Mouse (Mus musculus): ENCODE measurements at regions not wholly inside any gene's neighbourhood (a gene's known extent, or its start where the extent isn't known, plus 50 kb on each side); places are given as distances from the start of the nearest gene placed in this dataset.

DNA sequence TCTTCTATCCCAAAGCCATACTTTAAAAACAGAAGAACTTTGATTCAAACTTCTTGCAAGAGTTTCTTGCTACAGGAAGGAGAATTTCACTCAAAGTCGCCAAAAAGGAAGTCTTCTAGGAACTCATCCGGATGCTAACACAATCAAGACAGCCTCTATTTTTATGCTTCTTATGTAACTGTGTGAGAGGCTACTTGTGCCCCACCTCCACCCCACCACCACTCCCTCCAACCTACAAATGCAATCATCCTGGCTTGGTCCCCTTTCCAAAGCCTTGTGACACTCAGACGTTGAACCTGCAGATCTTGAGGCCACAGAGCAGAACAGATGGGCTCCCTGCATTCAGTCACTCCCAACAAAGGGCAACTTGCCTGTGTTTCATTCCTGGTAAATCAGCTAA lies 77.1 kb upstream of the Gm47985 start:
- Histone ChIP-seq H3K4me1 (peaks cover 33% of the 10 kb centered on the region), H3K27me3 (no peaks in the 10 kb centered on the region), H3K4me2 (no peak overlapping the region), H3K36me3 (no peaks in the 10 kb centered on the region), H3K9ac (no peak overlapping the region), H3K9me3 (no peaks in the 10 kb centered on the region), H3K27ac (no peak overlapping the region), H3K4me3 (no peak overlapping the region)
- WGBS: 78% methylated on average over 3 of the region's 3 CpGs
- no peak for ATAC-seq (ENCODE audit: insufficient number of reproducible peaks, insufficient read depth, low FRiP score, low TSS enrichment, low read depth)

DNA sequence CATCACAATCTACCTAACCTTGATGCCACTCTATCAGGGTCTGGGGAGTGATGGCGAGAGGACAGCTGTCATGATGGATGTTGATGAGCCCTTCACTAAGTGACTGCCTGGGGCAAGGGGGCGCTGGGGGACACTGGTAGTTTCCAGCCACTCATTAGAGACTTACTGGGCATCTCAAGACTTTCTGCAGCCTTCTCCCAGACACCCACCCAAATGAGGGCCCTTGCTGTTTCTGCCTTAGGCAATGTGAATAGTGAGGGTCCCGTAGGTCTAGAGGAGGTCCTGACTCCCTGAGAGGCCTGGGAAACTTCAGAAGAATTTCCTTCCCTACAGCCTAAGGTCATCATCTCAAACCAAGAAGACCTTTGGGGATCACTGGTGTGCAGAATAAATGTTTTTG lies 74.9 kb upstream of the Gm47985 start:
- no peak overlapping the region for H3K4me2 ChIP-seq
- H3K4me3 ChIP-seq: no peak overlapping the region
- no peaks in the 10 kb centered on the region for H3K9me3 ChIP-seq
- ATAC-seq (ENCODE audit: insufficient number of reproducible peaks, insufficient read depth, low FRiP score, low TSS enrichment, low read depth): no peak
- H3K36me3 ChIP-seq: no peaks in the 10 kb centered on the region
- no peaks in the 10 kb centered on the region for H3K27me3 ChIP-seq
- peaks cover 23% of the 10 kb centered on the region for H3K4me1 ChIP-seq
- 69% methylated on average over 3 of the region's 3 CpGs for WGBS
- no peak overlapping the region for H3K9ac ChIP-seq
- no peak overlapping the region for H3K27ac ChIP-seq

DNA sequence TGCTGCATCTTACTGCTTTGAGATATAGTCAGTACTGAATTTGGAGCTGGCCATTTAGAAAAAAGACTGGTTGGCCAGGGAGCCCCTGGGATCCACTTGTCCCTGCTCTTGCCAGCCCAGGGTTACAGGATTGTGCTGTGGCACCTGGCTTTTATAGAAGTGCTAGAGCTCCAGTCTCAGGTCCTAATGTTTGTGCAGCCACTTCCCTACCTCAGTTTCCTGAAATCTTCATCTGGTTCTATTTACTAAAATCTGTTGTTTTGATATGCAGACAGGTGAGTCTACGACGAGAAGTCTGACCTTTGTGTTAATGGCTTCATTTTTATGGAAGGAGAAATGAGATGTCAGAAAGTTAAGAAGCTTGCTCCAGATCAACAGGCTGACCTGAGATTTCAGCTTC lies 73.0 kb upstream of the Gm47985 start:
- Histone ChIP-seq H3K9ac (no peak overlapping the region), H3K27me3 (no peaks in the 10 kb centered on the region), H3K4me3 (no peak overlapping the region), H3K4me2 (no peak overlapping the region), H3K4me1 (peaks cover 15% of the 10 kb centered on the region), H3K27ac (no peak overlapping the region), H3K36me3 (no peaks in the 10 kb centered on the region), H3K9me3 (no peaks in the 10 kb centered on the region)
- WGBS: 80% methylated on average over 2 of the region's 2 CpGs
- ATAC-seq (ENCODE audit: insufficient number of reproducible peaks, insufficient read depth, low FRiP score, low TSS enrichment, low read depth): no peak

DNA sequence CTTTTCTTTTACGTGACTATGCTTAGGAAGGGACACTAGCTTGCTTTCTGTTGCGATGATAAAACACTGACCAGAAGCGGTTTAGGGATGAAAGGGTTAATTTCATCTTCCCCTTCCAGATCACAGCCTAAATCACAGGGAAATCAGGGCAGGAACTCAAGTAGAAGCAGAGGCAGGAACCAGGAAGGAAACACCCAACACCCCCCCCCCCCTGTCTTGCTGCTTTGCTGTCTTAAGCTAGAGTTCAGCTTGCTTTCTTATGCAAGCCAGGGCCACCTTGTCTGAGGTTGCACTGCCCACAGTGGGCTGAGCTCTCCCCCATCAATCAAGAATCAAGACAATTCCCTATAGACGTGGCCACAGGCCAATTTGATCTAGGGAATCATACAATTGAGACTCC lies 71.9 kb upstream of the Gm47985 start:
- H3K27ac ChIP-seq: no peak overlapping the region
- H3K4me1 ChIP-seq: peaks cover 11% of the 10 kb centered on the region
- H3K36me3 ChIP-seq: no peaks in the 10 kb centered on the region
- H3K4me3 ChIP-seq: no peak overlapping the region
- WGBS: 70% methylated on average over 4 of the region's 4 CpGs
- no peak for ATAC-seq (ENCODE audit: insufficient number of reproducible peaks, insufficient read depth, low FRiP score, low TSS enrichment, low read depth)
- no peaks in the 10 kb centered on the region for H3K27me3 ChIP-seq
- H3K4me2 ChIP-seq: no peak overlapping the region
- H3K9ac ChIP-seq: no peak overlapping the region
- H3K9me3 ChIP-seq: no peaks in the 10 kb centered on the region

DNA sequence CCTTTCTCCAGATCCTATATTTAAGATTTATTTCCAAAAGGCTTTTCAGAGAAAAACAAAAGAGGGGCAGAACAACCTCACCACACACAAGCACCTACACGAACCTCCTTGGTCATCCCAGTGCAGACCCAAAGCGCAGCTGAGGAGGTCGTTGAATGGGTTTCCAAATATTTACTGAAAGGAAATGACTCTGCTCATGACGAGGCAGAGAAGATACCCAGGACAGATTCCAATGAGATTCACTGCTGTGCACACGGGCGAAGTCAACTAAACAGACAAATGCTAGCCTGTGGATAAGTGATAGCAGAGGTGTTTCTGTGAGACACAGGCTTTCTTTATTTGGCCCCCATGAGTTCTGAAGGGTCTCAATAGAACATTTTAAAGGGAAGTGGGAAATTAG lies 70.7 kb upstream of the Gm47985 start:
- ATAC-seq (ENCODE audit: insufficient number of reproducible peaks, insufficient read depth, low FRiP score, low TSS enrichment, low read depth): no peak
- H3K9me3 ChIP-seq: no peaks in the 10 kb centered on the region

DNA sequence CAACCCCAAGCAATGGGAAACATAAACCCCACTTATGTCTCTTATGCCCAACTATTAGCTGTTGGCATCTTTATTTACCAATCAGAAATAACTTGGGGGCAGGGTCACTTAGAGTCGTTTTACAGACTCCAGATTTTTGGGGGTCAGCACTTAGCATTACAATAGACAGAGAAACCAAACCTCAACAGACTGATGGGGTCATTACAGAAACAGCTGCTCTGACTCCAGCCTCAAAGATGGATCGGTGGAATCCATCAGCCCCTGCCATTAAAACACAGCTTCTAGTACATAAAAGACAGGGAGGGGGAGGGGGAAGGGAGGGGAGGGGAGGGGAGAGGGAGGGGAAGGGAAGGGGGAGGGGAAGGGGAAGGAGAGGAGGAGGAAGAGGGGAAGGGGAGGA lies 69.9 kb upstream of the Gm47985 start:
- Histone ChIP-seq H3K27ac (no peak overlapping the region), H3K27me3 (no peaks in the 10 kb centered on the region), H3K4me3 (no peak overlapping the region), H3K9me3 (no peaks in the 10 kb centered on the region), H3K4me1 (peaks cover 7% of the 10 kb centered on the region), H3K36me3 (no peaks in the 10 kb centered on the region), H3K4me2 (no peak overlapping the region), H3K9ac (no peak overlapping the region)
- no peak for ATAC-seq (ENCODE audit: insufficient number of reproducible peaks, insufficient read depth, low FRiP score, low TSS enrichment, low read depth)
- 24% methylated on average over 2 of the region's 2 CpGs for WGBS

More for the DNA sequence above, 70.7 kb upstream of the Gm47985 start:
- Histone ChIP-seq H3K4me3 (no peak overlapping the region), H3K4me2 (no peak overlapping the region), H3K9ac (no peak overlapping the region), H3K36me3 (no peaks in the 10 kb centered on the region), H3K27ac (no peak overlapping the region), H3K27me3 (no peaks in the 10 kb centered on the region), H3K4me1 (peaks cover 5% of the 10 kb centered on the region)
- WGBS: 71% methylated on average over 6 of the region's 6 CpGs

DNA sequence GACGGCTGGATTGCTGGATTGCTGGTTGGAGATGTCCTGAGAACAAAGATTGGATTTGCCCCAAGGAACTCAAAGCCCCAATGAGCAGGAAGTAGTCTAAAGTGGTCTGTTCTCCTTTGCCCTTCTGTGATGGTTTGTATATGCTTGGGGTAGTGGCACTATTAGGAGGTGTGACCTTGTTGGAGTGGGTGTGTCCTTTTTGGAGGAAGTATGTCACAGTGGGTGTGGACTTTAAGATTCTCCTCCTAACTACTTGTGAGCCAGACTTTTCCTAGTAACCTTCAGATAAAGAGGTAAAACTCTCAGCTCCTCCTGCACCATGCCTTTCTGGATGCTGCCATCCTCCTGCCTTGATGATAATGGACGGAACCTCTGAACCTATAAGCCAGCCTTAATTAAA lies 69.1 kb upstream of the Gm47985 start:
- H3K27ac ChIP-seq: no peak overlapping the region

DNA sequence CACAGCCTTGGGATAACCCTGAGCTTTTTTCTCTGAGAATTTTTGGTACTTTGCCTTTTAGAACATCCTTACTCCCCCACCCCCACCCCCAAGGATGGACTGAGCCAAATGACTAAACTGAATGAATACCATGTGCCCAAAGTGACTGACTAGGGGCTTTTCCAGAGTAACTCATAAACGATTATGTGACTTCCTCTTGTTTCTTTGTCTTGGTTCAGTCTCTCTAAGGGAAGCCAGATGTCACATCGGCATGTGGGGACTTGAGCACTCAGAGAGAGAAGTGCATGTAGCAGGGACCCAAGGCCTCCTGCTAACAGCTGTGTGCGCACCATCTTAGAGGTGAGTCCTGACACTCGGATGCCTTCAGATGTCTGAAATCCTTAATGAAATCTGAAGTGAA lies 63.8 kb upstream of the Gm47985 start:
- H3K4me1 ChIP-seq: peaks cover 16% of the 10 kb centered on the region
- 0 out of 2 replicates have a peak overlapping the region, but pooled peaks have one; percentile 7 for H3K4me2 ChIP-seq
- no peaks in the 10 kb centered on the region for H3K27me3 ChIP-seq
- H3K4me3 ChIP-seq: no peak overlapping the region
- WGBS: 22% methylated on average over 4 of the region's 4 CpGs
- no peaks in the 10 kb centered on the region for H3K36me3 ChIP-seq
- H3K9me3 ChIP-seq: no peaks in the 10 kb centered on the region
- H3K9ac ChIP-seq: no peak overlapping the region
- ATAC-seq (ENCODE audit: insufficient number of reproducible peaks, insufficient read depth, low FRiP score, low TSS enrichment, low read depth): no peak
- H3K27ac ChIP-seq: peak overlapping the region; percentile 80

More for the DNA sequence above, 69.1 kb upstream of the Gm47985 start:
- no peak overlapping the region for H3K9ac ChIP-seq
- no peak overlapping the region; the same call in 1 of the 2 replicates for H3K4me2 ChIP-seq
- H3K4me3 ChIP-seq: no peak overlapping the region
- peaks cover 11% of the 10 kb centered on the region for H3K4me1 ChIP-seq
- H3K27me3 ChIP-seq: no peaks in the 10 kb centered on the region
- no peak for ATAC-seq (ENCODE audit: insufficient number of reproducible peaks, insufficient read depth, low FRiP score, low TSS enrichment, low read depth)
- no peaks in the 10 kb centered on the region for H3K36me3 ChIP-seq
- 60% methylated on average over 2 of the region's 2 CpGs for WGBS
- no peaks in the 10 kb centered on the region for H3K9me3 ChIP-seq

DNA sequence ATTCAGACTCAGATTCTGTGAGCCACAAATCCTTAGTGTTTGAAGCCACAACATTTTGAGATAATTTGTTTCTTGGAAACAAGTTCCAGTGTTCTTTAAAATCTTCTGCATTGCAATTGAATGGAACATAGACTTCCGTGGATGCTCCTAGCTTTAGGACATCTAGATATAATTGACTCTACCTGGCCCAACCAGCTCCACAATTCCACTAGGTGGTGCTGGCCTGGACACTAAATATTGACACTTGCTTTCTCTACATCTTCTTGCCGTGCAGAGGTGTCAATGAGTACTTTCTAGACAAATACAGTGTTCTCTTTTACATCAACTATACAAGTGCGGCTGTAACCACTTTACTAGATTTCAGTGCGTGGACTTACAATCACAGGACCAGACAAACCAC lies 63.4 kb upstream of the Gm47985 start:
- no peaks in the 10 kb centered on the region for H3K27me3 ChIP-seq
- no peak overlapping the region for H3K4me3 ChIP-seq
- peak overlapping the region; percentile 80 for H3K27ac ChIP-seq
- no peak overlapping the region for H3K9ac ChIP-seq
- no peak for ATAC-seq (ENCODE audit: insufficient number of reproducible peaks, insufficient read depth, low FRiP score, low TSS enrichment, low read depth)
- peaks cover 16% of the 10 kb centered on the region for H3K4me1 ChIP-seq
- H3K36me3 ChIP-seq: no peaks in the 10 kb centered on the region
- no peaks in the 10 kb centered on the region for H3K9me3 ChIP-seq
- H3K4me2 ChIP-seq: 0 out of 2 replicates have a peak overlapping the region, but pooled peaks have one; percentile 7
- WGBS: 68% methylated on average over 4 of the region's 4 CpGs

DNA sequence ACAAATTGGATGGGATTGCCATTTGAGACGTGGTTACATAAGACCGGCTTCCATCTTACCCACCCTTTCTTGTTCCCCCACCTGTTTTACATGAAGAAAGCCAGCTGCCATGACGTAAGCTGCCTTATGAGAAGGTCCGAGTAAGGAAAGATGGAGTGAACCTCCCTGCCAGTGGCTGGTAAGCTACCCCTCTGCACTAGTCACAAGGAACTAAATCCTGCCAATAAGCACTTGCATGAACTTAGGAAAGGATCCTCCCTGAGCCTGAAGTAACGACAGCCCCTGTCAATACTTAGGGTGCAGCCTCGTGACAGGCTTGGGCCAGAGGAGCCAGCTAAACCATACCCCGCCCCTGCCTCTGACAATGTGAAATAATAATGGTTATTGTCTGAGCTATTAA lies 62.8 kb upstream of the Gm47985 start:
- H3K9me3 ChIP-seq: no peaks in the 10 kb centered on the region
- no peak overlapping the region for H3K4me3 ChIP-seq
- peaks cover 16% of the 10 kb centered on the region for H3K4me1 ChIP-seq
- H3K9ac ChIP-seq: no peak overlapping the region
- H3K36me3 ChIP-seq: no peaks in the 10 kb centered on the region
- ATAC-seq (ENCODE audit: insufficient number of reproducible peaks, insufficient read depth, low FRiP score, low TSS enrichment, low read depth): no peak
- WGBS: 66% methylated on average over 7 of the region's 7 CpGs
- no peak overlapping the region for H3K4me2 ChIP-seq
- peak overlapping the region; percentile 80 for H3K27ac ChIP-seq
- H3K27me3 ChIP-seq: no peaks in the 10 kb centered on the region

DNA sequence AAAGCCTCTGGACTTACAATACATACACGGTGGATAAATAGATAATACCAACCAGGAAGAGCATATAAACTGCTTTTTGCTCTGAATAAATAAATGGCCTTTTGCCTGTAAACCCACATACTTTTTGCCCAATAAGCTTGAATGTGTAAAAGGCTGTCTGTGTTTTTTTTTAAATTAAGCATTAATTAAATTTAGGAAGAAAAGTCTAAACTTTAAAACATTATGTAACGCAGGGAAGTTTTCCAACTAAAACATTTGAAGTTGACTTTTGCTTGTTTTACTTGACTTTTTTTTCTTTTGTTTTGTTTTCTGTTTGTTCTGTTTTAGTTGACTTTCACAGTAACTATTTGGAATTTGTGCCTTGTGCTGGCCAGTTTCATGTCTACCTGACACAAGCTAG lies 60.7 kb upstream of the Gm47985 start:
- H3K4me1 ChIP-seq: peaks cover 16% of the 10 kb centered on the region
- no peak overlapping the region for H3K9ac ChIP-seq
- H3K27me3 ChIP-seq: no peaks in the 10 kb centered on the region
- H3K9me3 ChIP-seq: no peaks in the 10 kb centered on the region
- H3K27ac ChIP-seq: no peak overlapping the region
- no peak overlapping the region for H3K4me2 ChIP-seq
- 93% methylated on average over 2 of the region's 2 CpGs for WGBS
- no peak overlapping the region for H3K4me3 ChIP-seq
- ATAC-seq (ENCODE audit: insufficient number of reproducible peaks, insufficient read depth, low FRiP score, low TSS enrichment, low read depth): no peak
- no peaks in the 10 kb centered on the region for H3K36me3 ChIP-seq

DNA sequence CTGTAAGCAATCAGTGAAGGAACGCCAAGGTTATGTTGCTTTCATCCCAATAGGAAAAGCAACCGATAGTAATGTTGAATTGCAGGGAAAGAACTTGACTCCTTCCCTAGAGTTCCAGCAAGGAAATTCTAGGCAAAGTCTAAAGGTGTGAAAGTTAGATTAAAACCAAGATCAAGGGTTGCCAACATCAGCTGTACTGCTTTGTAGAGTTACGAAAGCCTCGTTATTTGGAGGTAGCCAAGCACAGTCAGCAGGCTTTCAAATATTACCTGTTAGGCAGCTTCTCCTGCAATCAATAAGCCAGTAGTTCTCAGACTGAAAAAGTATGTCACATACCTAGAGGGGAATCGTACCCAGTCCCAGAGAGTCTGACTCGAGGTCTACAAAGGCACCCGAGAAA lies 58.4 kb upstream of the Gm47985 start:
- Histone ChIP-seq H3K27me3 (no peaks in the 10 kb centered on the region), H3K9ac (no peak overlapping the region), H3K4me3 (no peak overlapping the region), H3K4me1 (peaks cover 4% of the 10 kb centered on the region), H3K4me2 (no peak overlapping the region), H3K9me3 (no peaks in the 10 kb centered on the region), H3K36me3 (no peaks in the 10 kb centered on the region), H3K27ac (no peak overlapping the region)
- no peak for ATAC-seq (ENCODE audit: insufficient number of reproducible peaks, insufficient read depth, low FRiP score, low TSS enrichment, low read depth)
- WGBS: 91% methylated on average over 7 of the region's 7 CpGs

All from embryonic facial prominence, embryonic 13.5 days (tissue).